Mouse (Mus musculus): ENCODE data around the gene Clps. TPM values are rescaled to one million over a fixed set of nuclear protein-coding genes. Genes with fewer than 3 reads are reported as not detected.
A peak's percentile ranks its signal among the peaks of the same experiment; 100 is the strongest.
"Not testable (repeated sequence)": the region's sequence is repeated elsewhere in the genome, so short reads cannot be mapped to it uniquely, and the experiment has no call there.

The Clps gene
- total and polyA plus RNA-seq, 2 experiments from 2014 or later: not detected

GRCm38 (mm10) chr17:28561613-28562012, 1.0 kb upstream of the Clps start:
- H3K4me3 ChIP-seq (ENCODE audit: low read depth, low read length): no peak overlapping the region
- H3K4me2 ChIP-seq (ENCODE audit: low read depth, low read length, poor library complexity, severe bottlenecking): no peak overlapping the region
- no peaks in the 10 kb centered on the region for H3K4me1 ChIP-seq (ENCODE audit: insufficient read depth, low read length)
- H3K9ac ChIP-seq (replicated peaks; ENCODE audit: low read length, poor library complexity, severe bottlenecking): no peak overlapping the region
- no peaks in the 10 kb centered on the region for H3K36me3 ChIP-seq (ENCODE audit: insufficient read depth, low read length)
- no peaks in the 10 kb centered on the region for H3K9me3 ChIP-seq (ENCODE audit: low read length)
- H3K27ac ChIP-seq (ENCODE audit: low read depth, low read length): no peak overlapping the region
- ATAC-seq (ENCODE audit: low FRiP score): no peak
- H3K27me3 ChIP-seq (ENCODE audit: insufficient read depth, low read length): no peaks in the 10 kb centered on the region
- no peak for DNase-seq (ENCODE audit: low spot score)
- WGBS: 61% methylated on average over 7 of the region's 7 CpGs
- TF ChIP-seq CTCF (IDR thresholded peaks at IDR 0.05): no peak

DNA sequence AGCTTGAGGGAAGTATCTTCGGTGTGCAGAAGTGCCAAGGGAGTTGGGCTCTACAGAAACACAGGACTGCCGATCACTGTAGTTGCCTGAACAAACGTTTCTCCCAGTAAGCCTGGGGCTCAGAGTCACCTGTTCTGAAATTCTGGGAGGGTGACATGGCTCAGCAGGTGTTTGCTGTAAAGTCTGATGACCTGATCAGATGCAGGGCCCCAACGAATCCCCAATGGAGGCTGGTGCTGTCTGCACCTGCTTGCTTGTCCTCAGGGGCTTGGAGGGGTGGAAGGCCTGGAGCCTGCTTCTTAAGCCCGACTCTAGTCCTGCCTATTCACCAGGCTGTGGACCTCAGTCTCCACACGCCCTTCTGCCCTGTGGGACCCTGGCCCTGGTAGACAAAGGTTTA, 2.8 kb downstream of the Clps start:
- DNase-seq (ENCODE audit: low spot score): no peak
- H3K4me2 ChIP-seq (ENCODE audit: low read depth, low read length, poor library complexity, severe bottlenecking): no peak overlapping the region
- H3K4me1 ChIP-seq (ENCODE audit: insufficient read depth, low read length): no peaks in the 10 kb centered on the region
- H3K9ac ChIP-seq (replicated peaks; ENCODE audit: low read length, poor library complexity, severe bottlenecking): no peak overlapping the region
- H3K4me3 ChIP-seq (ENCODE audit: low read depth, low read length): no peak overlapping the region
- 77% methylated on average over 6 of the region's 6 CpGs for WGBS
- no peak for ATAC-seq (ENCODE audit: low FRiP score)
- H3K36me3 ChIP-seq (ENCODE audit: insufficient read depth, low read length): no peaks in the 10 kb centered on the region
- no peak overlapping the region for H3K27ac ChIP-seq (ENCODE audit: low read depth, low read length)
- no peaks in the 10 kb centered on the region for H3K9me3 ChIP-seq (ENCODE audit: low read length)
- no peak for TF ChIP-seq CTCF (IDR thresholded peaks at IDR 0.05)
- H3K27me3 ChIP-seq (ENCODE audit: insufficient read depth, low read length): no peaks in the 10 kb centered on the region

DNA sequence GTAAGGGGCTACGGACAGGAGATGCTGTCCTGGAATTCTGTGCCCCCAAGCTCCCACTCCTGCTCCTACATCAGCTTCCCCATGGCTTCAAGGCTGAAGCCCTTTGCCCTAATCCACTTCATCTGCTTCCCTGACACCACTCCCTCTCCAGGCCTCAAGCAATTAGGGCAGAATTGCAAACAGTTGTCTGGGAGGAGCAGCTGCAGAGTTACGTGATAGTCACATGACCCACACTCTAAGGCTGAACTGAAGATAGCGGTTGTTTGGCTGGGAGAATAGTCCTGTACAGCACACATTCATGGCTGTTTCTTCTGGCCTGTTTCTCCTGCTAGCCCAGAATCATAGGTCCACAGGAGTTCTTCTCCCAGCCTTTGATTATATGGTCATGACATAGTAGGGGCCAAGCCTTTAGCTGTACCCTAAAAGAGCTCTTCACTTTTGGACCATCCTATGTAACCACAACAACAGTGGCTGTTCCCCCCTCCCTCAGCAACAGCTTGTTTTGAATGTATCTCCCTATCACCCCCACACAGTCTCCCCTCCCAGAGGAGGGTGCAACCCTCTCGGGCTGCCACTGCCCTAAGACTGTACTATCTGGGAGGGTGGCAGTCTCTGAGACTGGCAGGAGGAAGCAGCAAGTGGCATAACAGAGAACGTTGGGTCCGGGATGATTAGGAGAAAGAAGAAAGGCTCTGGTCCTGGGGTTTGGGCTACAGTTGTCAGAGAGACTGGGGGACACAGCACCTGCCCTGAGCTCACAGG, 3.8 kb downstream of the Clps start:
- H3K36me3 ChIP-seq (ENCODE audit: insufficient read depth, low read length): no peaks in the 10 kb centered on the region
- H3K4me1 ChIP-seq (ENCODE audit: insufficient read depth, low read length): no peaks in the 10 kb centered on the region
- TF ChIP-seq CTCF (IDR thresholded peaks at IDR 0.05): no peak
- DNase-seq (ENCODE audit: low spot score) (peak; percentile 6), ATAC-seq (ENCODE audit: low FRiP score) (no peak)
- no peak overlapping the region for H3K4me3 ChIP-seq (ENCODE audit: low read depth, low read length)
- WGBS: 60% methylated on average over 6 of the region's 6 CpGs
- no peak overlapping the region for H3K4me2 ChIP-seq (ENCODE audit: low read depth, low read length, poor library complexity, severe bottlenecking)
- no peaks in the 10 kb centered on the region for H3K9me3 ChIP-seq (ENCODE audit: low read length)
- no peak overlapping the region for H3K9ac ChIP-seq (replicated peaks; ENCODE audit: low read length, poor library complexity, severe bottlenecking)
- no peak overlapping the region for H3K27ac ChIP-seq (ENCODE audit: low read depth, low read length)
- no peaks in the 10 kb centered on the region for H3K27me3 ChIP-seq (ENCODE audit: insufficient read depth, low read length)

- DNase-seq (ENCODE audit: low spot score); ATAC-seq (ENCODE audit: low FRiP score); H3K4me2 ChIP-seq (ENCODE audit: low read depth, low read length, poor library complexity, severe bottlenecking); H3K27me3 ChIP-seq (ENCODE audit: insufficient read depth, low read length); H3K4me3 ChIP-seq (ENCODE audit: low read depth, low read length); H3K4me1 ChIP-seq (ENCODE audit: insufficient read depth, low read length); H3K9me3 ChIP-seq (ENCODE audit: low read length); H3K9ac ChIP-seq (replicated peaks; ENCODE audit: low read length, poor library complexity, severe bottlenecking); H3K27ac ChIP-seq (ENCODE audit: low read depth, low read length); H3K36me3 ChIP-seq (ENCODE audit: insufficient read depth, low read length): not testable (repeated sequence)
- WGBS: 88% methylated on average over 4 of the region's 4 CpGs
These were observed 6.5 kb downstream of the Clps start for GRCm38 (mm10) chr17:28554021-28554420.

DNA sequence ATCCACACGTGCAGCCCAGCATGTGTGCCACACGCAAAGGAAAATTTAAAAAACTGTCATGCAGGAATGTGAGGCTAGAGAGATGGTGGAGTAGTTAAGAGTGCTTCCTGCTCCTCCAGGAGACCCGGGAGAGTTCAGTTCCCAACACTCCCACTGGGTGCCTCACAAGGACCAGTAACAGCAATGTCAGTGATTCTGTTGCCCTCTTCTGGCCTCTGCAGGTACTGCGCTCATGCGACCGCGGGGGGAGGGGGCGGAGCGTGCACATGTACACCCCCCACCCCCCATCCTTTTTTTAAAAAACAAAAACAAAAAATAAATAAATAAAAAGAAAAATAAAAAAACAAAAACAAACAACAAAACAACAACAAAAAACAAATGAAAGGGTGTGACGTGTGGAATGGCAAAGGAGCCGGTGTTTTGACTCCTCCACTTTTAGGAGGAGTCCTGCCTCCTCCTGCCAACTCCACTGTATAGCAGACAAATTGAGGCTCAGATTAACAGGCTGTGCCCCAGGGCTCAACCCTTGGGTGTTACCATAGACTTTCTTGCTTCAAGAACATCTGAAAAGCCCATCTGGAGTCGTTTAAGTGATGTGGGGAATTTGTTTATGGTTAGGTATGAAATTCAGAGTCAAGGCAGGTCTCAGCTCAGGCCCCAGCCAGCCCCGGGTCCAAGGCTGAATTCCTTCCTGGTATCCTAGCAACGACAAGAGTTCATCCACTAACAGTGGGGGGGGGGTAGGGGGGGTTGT, 7.3 kb downstream of the Clps start:
- TF ChIP-seq CTCF (IDR thresholded peaks at IDR 0.05): peak; percentile 89
- Histone ChIP-seq H3K4me1 (ENCODE audit: insufficient read depth, low read length) (no peaks in the 10 kb centered on the region), H3K9me3 (ENCODE audit: low read length) (no peaks in the 10 kb centered on the region), H3K9ac (replicated peaks; ENCODE audit: low read length, poor library complexity, severe bottlenecking) (no peak overlapping the region), H3K4me3 (ENCODE audit: low read depth, low read length) (no peak overlapping the region), H3K4me2 (ENCODE audit: low read depth, low read length, poor library complexity, severe bottlenecking) (no peak overlapping the region), H3K27ac (ENCODE audit: low read depth, low read length) (no peak overlapping the region), H3K27me3 (ENCODE audit: insufficient read depth, low read length) (no peaks in the 10 kb centered on the region), H3K36me3 (ENCODE audit: insufficient read depth, low read length) (no peaks in the 10 kb centered on the region)
- ATAC-seq (ENCODE audit: low FRiP score) (peak; percentile 58; the same call in 1 of the 2 replicates), DNase-seq (ENCODE audit: low spot score) (peak; percentile 67)
- WGBS: 6% methylated on average over 14 of the region's 14 CpGs

DNA sequence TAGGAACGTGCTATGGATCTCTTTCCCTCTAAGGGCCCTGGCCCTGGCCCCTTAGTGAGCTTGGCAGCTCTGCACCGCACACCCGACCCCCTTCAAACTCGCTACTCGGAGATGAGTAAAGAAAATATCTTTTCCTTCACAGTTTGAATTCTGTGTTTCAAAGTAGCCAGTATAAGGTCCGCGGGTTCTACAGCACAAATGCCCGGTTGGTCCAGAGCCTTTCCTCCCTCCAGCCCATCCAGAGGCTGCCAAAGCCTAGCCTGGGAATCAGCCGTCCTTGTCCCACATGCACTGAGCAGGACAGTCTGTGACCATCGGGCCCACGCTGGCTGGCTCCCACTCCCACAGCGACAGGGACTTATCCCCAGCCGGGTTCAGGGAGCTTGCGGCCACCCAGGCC, 11.5 kb downstream of the Clps start, which contains the start of gene Clpsl2:
Gene Clpsl2, plus strand, starts transcription at position 301 of the 400 bp plus-strand sequence.
- no peak within 1 kb of the TSS for H3K4me2 ChIP-seq (ENCODE audit: low read depth, low read length, poor library complexity, severe bottlenecking)

More for the DNA sequence above, 11.5 kb downstream of the Clps start, which contains the start of gene Clpsl2:
- no peaks in the 10 kb centered on the region for H3K27me3 ChIP-seq (ENCODE audit: insufficient read depth, low read length)
- no peaks in the 10 kb centered on the region for H3K4me1 ChIP-seq (ENCODE audit: insufficient read depth, low read length)
- DNase-seq (ENCODE audit: low spot score) (no peak), ATAC-seq (ENCODE audit: low FRiP score) (no peak)
- H3K27ac ChIP-seq (ENCODE audit: low read depth, low read length): no peak within 1 kb of the TSS
- H3K9ac ChIP-seq (replicated peaks; ENCODE audit: low read length, poor library complexity, severe bottlenecking): no peak within 1 kb of the TSS
- no peaks in the 10 kb centered on the region for H3K36me3 ChIP-seq (ENCODE audit: insufficient read depth, low read length)
- no peaks in the 10 kb centered on the region for H3K9me3 ChIP-seq (ENCODE audit: low read length)
- no peak within 1 kb of the TSS for H3K4me3 ChIP-seq (ENCODE audit: low read depth, low read length)
- 77% methylated on average over 14 of the region's 14 CpGs for WGBS
- TF ChIP-seq CTCF (IDR thresholded peaks at IDR 0.05): no peak
